Mouse (Mus musculus) lung, embryonic 16.5 days (tissue): Measurements from ENCODE around the gene S100a5. TPM values are rescaled to one million over a fixed set of nuclear protein-coding genes. Genes with fewer than 3 reads are reported as not detected.
A peak's percentile ranks its signal among the peaks of the same experiment; 100 is the strongest.

Source experiments
- ATAC-seq: fragments of 200-750 bp; cut with Nextera tagmentation; 2 replicates; pipeline ENCODE4 v1.8.0; 2017; ENCODE audit warnings: low read depth, mild to moderate bottlenecking, moderate library complexity
- H3K27ac ChIP-seq: fragments of 300-500 bp; sonication (generic); 2 replicates; pipeline ENCODE4 v1.5.1; 2014; ENCODE audit warnings: mild to moderate bottlenecking, control low read depth, low read length
- H3K27me3 ChIP-seq: fragments of 300-500 bp; sonication (generic); 2 replicates; pipeline ENCODE4 v1.6.1; 2014; ENCODE audit warnings: low read depth, low read length, mixed read lengths; ENCODE audit not compliant: control insufficient read depth, insufficient read depth
- H3K36me3 ChIP-seq: fragments of 300-500 bp; sonication (generic); 2 replicates; pipeline ENCODE4 v1.6.1; 2014; ENCODE audit warnings: low read length; ENCODE audit not compliant: control insufficient read depth, insufficient read depth
- H3K4me1 ChIP-seq: fragments of 300-500 bp; sonication (generic); replicated peaks from 2 replicates; pipeline ENCODE4 v1.6.1; 2014; ENCODE audit warnings: low read length, mixed read lengths; ENCODE audit not compliant: control insufficient read depth, insufficient read depth
- H3K4me2 ChIP-seq: fragments of 300-500 bp; sonication (generic); 2 replicates; pipeline ENCODE4 v1.6.1; 2014; ENCODE audit warnings: low read depth, low read length, control low read depth
- H3K4me3 ChIP-seq: fragments of 300-500 bp; sonication (generic); 2 replicates; pipeline ENCODE4 v1.5.1; 2014; ENCODE audit warnings: mild to moderate bottlenecking, low read length, control low read depth
- H3K9ac ChIP-seq: fragments of 300-500 bp; sonication (generic); 2 replicates; pipeline ENCODE4 v1.6.1; 2014; ENCODE audit warnings: low read length, control low read depth
- H3K9me3 ChIP-seq: fragments of 300-500 bp; sonication (generic); 2 replicates; pipeline ENCODE4 v1.6.1; 2016; ENCODE audit warnings: low read length; ENCODE audit not compliant: control insufficient read depth
- WGBS: fragments of 180-500 bp; shearing (Covaris S2); extraction: QIAGEN DNeasy Blood & Tissue Kit; methylation state at CpG from one replicate; pipeline ENCODE4 v1.1.7; 2014; 5-methylcytosine and 5-hydroxymethylcytosine counted together
- polyA plus RNA-seq: library from polyadenylated mRNA; unstranded; fragments of >200 nt; fragmentation: Nextera tagmentation; extraction: Ambion mirVana; gene quantifications from 2 replicates; pipeline ENCODE4 v1.2.1, GENCODE M21; 2015

Gene S100a5
- polyA plus RNA-seq, 1 experiment from 2014 or later: not detected

DNA sequence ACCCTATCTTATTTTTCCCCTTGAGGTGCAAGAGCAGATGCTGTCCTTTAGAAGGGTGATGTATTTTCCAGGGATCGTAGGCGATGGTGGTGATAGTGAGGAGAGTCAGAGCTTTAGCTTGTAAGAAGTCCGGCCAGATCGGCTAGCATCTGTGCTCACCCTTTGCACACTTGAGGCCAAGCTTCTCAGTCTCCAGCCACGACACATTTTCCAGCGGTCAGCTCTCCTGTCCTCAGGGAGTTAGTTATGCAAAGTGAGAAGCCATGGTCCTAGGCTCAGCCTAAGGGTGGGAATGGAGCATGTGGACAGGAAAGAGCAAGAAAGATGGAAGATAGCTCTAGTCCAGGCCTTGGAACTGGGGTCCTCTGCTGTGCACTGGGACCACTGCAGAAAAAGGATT lies 11.5 kb upstream of the S100a5 start:
- Histone ChIP-seq H3K27ac (no peak overlapping the region), H3K4me1 (no peaks in the 10 kb centered on the region), H3K36me3 (no peaks in the 10 kb centered on the region), H3K27me3 (no peaks in the 10 kb centered on the region), H3K4me2 (no peak overlapping the region), H3K9me3 (no peaks in the 10 kb centered on the region), H3K9ac (no peak overlapping the region), H3K4me3 (no peak overlapping the region)
- no peak for ATAC-seq
- WGBS: 82% methylated on average over 6 of the region's 6 CpGs

DNA sequence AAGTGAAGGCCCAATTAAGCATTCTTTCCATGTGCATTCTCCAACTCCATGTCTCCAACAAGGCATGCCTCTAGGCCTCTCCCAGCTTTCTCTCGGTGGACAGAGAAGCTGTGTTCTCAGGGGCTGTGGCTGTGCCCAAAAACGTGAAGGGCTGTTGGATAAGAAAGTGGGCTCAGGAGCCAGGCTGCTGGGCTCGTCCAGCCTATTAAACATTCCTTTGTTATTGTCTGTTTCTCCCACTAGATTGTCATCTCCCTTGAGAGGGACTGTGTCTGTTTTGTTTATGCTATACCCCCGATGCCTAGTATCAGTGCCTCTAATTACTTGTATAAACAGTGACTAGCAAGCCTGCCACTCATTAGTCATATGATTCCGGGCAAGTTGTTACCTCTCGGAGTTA lies 10.6 kb upstream of the S100a5 start:
- Histone ChIP-seq H3K36me3 (no peaks in the 10 kb centered on the region), H3K9ac (no peak overlapping the region), H3K9me3 (no peaks in the 10 kb centered on the region), H3K4me1 (no peaks in the 10 kb centered on the region), H3K27me3 (no peaks in the 10 kb centered on the region), H3K4me2 (no peak overlapping the region), H3K27ac (no peak overlapping the region), H3K4me3 (no peak overlapping the region)
- WGBS: 25% methylated on average over 6 of the region's 6 CpGs
- ATAC-seq: no peak

DNA sequence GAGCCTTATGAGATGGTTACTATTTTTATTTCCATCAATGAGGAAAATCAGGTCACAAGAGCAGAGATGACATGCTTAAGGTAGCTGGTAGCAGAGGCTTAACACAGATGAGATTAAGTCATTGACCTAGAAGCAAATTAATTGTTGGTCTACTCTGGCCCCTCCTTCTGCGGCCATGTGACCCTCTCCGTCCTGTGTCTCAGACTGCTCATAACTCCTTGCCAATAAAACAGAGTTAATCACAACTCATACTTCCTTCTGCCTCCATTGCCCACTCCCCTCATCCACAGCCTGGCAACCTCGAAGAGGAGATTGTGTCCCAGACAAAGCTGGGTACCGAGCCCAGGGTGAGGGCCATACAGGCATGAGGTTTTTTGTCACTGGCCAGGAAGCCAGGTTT lies 10.1 kb upstream of the S100a5 start:
- Histone ChIP-seq H3K4me2 (no peak overlapping the region), H3K4me3 (no peak overlapping the region), H3K4me1 (no peaks in the 10 kb centered on the region), H3K9me3 (no peaks in the 10 kb centered on the region), H3K36me3 (no peaks in the 10 kb centered on the region), H3K27me3 (no peaks in the 10 kb centered on the region), H3K27ac (no peak overlapping the region), H3K9ac (no peak overlapping the region)
- 68% methylated on average over 4 of the region's 4 CpGs for WGBS
- ATAC-seq: no peak

DNA sequence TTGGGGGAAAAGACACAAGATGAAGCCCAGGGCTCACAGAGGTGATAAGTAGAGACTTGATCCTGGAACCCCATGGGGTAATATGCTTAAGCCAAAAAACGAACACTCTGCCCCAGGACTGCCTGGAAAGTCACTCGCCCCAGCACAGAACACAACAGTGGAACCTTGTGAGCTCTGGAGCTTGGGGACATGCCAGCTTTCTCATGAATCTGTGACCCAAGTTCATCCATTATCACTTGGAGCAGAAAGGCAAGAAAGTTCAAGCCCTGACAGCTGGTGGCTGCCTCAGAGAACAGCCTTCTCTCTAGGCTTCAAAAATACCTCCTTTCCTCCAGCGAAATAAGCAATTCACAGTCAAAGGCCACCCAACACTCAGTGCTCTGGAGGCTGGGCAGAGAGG lies 8.9 kb upstream of the S100a5 start:
- no peaks in the 10 kb centered on the region for H3K36me3 ChIP-seq
- H3K4me3 ChIP-seq: no peak overlapping the region
- H3K27me3 ChIP-seq: no peaks in the 10 kb centered on the region
- peaks cover 9% of the 10 kb centered on the region for H3K4me1 ChIP-seq
- H3K4me2 ChIP-seq: no peak overlapping the region
- WGBS: 61% methylated on average over 3 of the region's 3 CpGs
- ATAC-seq: no peak
- no peak overlapping the region for H3K27ac ChIP-seq
- H3K9me3 ChIP-seq: no peaks in the 10 kb centered on the region
- H3K9ac ChIP-seq: no peak overlapping the region

DNA sequence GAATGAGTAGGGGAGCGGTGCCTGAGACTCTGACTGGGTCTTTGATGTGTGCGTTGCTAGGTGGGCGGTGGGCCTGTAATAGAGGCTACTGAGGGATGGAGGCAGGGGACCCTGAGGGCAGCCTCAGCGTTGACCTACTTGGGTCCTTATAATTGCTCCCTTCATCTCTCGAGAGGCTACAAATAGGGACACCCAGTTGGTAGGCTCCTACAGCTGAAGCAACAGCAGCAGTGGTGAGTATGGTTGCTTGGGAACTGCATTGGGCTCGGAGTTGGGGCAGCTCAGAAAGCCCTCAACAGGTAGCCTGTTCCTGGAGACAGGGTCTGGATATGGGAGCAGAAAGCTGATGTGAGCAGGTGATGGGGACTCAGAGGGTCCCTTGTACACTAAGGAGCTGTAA lies 8.3 kb upstream of the S100a5 start:
- no peak overlapping the region for H3K4me3 ChIP-seq
- H3K9ac ChIP-seq: no peak overlapping the region
- WGBS: 82% methylated on average over 6 of the region's 6 CpGs
- H3K9me3 ChIP-seq: no peaks in the 10 kb centered on the region
- no peaks in the 10 kb centered on the region for H3K27me3 ChIP-seq
- H3K4me1 ChIP-seq: peaks cover 15% of the 10 kb centered on the region
- H3K4me2 ChIP-seq: no peak overlapping the region
- H3K36me3 ChIP-seq: no peaks in the 10 kb centered on the region
- no peak overlapping the region for H3K27ac ChIP-seq
- no peak for ATAC-seq

DNA sequence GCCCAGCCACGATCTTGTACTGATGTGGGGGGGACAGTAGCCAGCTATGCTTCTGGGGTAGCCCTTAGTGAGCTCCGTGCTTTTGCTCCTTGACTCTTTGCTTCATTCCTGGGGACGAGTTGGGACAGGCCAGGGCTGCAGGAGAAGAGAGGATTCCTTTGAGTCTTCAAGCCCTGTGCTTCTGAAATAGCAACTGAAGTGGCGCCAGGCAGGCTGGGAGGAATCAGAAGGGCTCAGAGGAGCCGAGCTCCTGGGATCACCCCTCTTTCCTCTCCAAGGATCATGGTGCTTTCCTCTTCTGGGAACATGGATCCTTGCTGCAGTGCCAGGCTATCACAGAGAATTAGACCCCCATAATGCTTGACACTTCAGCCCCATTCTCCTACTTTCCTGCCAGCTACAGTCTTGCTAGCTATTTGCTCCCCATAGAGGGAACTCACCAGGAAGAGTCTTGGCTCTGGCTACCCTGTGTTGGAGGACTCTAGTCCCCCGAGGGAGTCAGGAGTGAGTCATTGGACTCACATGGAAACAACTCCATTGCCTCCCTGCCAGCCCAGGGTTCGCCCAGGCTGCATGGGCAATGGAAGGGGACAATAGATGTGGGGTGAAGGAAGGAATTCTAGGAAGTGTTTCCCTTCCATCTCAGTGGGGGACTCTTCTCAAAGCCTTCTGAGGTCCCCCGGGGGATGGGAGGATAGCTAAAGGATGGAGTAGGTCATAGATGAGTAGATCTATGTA lies 7.7 kb upstream of the S100a5 start:
- WGBS: 72% methylated on average over 8 of the region's 8 CpGs
- no peak overlapping the region for H3K4me2 ChIP-seq
- no peak overlapping the region for H3K9ac ChIP-seq
- peaks cover 21% of the 10 kb centered on the region for H3K4me1 ChIP-seq
- H3K27ac ChIP-seq: no peak overlapping the region
- no peaks in the 10 kb centered on the region for H3K27me3 ChIP-seq
- no peaks in the 10 kb centered on the region for H3K36me3 ChIP-seq
- no peak overlapping the region for H3K4me3 ChIP-seq
- H3K9me3 ChIP-seq: no peaks in the 10 kb centered on the region
- no peak for ATAC-seq

DNA sequence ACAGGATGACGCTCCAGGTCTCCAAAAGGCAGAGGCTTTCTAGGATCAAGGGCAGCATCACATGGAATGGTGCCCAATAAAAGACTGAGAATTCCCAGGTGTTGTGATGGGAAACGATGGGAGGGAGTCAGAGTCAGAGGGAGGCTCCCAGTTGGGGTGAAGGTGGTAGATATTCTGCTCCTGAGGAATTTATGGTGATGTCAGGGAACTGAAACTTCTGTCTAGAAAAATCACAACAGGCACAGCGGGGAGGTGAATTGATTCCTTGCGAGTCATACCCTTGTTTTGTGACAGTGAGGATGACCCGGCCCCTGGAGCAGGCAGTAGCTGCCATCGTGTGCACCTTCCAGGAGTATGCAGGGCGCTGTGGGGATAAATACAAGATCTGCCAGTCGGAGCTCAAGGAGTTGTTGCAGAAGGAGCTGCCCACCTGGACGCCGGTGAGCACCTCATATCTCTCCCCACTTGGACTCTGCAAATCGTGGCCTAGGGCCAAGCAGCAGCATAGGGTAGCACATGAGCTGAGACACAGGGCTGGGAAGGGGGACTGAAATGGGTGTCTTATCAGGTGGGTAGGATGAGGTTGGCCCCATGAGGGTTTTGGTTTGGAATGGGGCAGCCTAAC lies 6.7 kb upstream of the S100a5 start, which contains the start of gene Gm42674:
Gm42674 (plus strand) TSS at position 419 of the 625 bp plus-strand sequence.
- Histone ChIP-seq H3K27me3 (no peaks in the 10 kb centered on the region), H3K4me2 (no peak within 1 kb of the TSS), H3K9me3 (no peaks in the 10 kb centered on the region), H3K27ac (no peak within 1 kb of the TSS), H3K36me3 (no peaks in the 10 kb centered on the region), H3K4me1 (peaks cover 27% of the 10 kb centered on the region), H3K9ac (no peak within 1 kb of the TSS), H3K4me3 (no peak within 1 kb of the TSS)
- WGBS: 70% methylated on average over 11 of the region's 11 CpGs
- ATAC-seq: no peak

DNA sequence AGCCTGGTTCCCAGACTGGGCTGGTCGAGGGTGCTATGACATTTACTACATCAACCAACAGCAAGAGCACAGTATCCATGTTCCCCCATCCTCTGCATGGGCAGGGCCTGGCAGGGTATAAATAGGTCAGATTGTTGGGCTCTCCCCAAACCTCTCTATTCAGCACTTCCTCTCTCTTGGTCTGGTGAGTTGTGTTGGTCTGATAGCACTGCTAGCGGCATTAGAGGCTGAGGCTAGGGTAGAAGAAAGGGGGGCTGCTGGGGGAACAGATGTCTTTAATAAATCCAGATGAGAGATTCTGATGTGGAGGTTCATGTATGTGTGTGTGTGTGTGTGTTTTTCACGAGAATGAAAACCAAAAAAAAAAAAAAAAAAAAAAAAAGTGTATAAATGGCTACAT lies 4.7 kb upstream of the S100a5 start, which contains the start of gene S100a4:
S100a4 (plus strand) TSS at position 149 of the 400 bp plus-strand sequence.
- WGBS: 45% methylated on average over 3 of the region's 3 CpGs
- Histone ChIP-seq H3K4me3 (no peak within 1 kb of the TSS), H3K27me3 (no peaks in the 10 kb centered on the region), H3K9ac (no peak within 1 kb of the TSS), H3K27ac (peak within 1 kb of the TSS; percentile 85), H3K4me2 (no peak within 1 kb of the TSS), H3K4me1 (peaks cover 27% of the 10 kb centered on the region), H3K36me3 (no peaks in the 10 kb centered on the region), H3K9me3 (no peaks in the 10 kb centered on the region)
- ATAC-seq: no peak

DNA sequence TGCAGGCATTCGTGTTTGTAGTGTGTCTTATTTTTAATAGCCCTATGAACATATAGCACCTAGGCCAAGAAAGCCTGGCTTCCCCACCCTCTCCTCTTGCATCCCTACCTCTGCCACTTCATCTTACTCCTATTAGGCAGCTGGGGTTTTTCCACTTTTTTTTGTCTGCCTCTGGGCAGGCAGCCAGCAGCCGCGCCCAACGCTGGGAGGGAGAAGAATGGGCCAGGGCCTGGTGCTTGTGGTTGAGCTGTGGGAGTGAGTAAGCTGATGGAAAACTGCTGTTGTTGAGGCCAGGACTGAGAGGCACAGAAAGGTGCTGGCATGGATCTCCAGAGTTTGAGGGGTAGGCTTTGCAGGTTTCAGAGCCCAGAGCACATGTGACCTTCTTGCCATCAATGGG lies 3.9 kb upstream of the S100a5 start:
- Histone ChIP-seq H3K9ac (no peak overlapping the region), H3K27me3 (no peaks in the 10 kb centered on the region), H3K9me3 (no peaks in the 10 kb centered on the region), H3K4me2 (no peak overlapping the region), H3K4me1 (peaks cover 27% of the 10 kb centered on the region), H3K36me3 (no peaks in the 10 kb centered on the region), H3K4me3 (no peak overlapping the region), H3K27ac (peak overlapping the region; percentile 85)
- WGBS: 13% methylated on average over 4 of the region's 4 CpGs
- ATAC-seq: peak; percentile 88
